Mouse (Mus musculus): ENCODE measurements around the gene Cptp. TPM values are rescaled to one million over a fixed set of nuclear protein-coding genes. Genes with fewer than 3 reads are reported as not detected.

The Cptp gene
- polyA plus RNA-seq, 1 experiment = 1.5 TPM

DNA sequence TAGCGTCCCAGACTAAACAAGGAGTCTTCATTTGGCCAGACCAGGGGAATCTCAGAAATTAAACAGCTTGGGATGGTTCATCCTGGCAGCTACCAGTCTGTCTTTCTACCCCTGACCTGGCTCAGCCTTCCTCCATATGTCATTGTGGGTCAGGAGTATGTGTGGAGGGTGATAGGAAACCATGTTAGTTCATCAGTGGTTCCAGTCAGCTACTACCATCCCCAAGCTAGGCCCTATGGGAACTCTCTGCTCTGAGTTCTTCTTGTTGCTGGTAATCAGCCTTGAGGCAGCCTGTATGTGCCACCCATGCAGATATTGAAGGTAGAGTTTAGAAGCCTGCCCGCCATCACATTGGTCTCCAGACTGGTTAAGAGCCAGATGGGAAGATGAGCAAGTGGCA is 29.1 kb upstream of the Cptp start:
- Histone ChIP-seq H3K27me3 (replicated peaks) (no peaks in the 10 kb centered on the region), H3K9me3 (no peaks in the 10 kb centered on the region), H3K4me3 (replicated peaks) (no peak overlapping the region), H3K4me1 (peaks cover 51% of the 10 kb centered on the region), H3K36me3 (replicated peaks; ENCODE audit: low read length) (peaks cover 73% of the 10 kb centered on the region)
- no peak for TF ChIP-seq FLI1 (IDR thresholded peaks at IDR 0.05; ENCODE audit: low read length)
- TF ChIP-seq GATA1 (IDR thresholded peaks at IDR 0.05; ENCODE audit: borderline replicate concordance, low read length) = no peak

DNA sequence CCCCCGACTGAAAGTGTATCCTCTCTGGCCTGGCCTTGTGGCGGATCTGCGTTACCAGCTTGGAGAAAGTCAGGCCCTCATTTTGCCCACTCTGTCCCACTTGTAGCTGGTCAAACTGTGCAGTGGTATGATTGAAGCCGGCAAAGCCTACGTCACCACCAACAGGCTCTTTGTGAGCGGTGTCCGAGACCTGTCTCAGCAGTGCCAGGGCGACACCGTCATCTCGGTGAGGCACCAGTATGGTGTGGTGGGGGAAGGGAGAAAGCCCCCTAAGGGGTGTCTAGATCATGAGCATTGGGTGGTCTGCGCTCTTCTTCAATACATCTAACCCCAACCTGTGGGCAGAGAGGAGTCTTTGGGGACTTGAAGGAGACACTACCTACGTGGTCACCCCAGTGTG is 27.2 kb upstream of the Cptp start:
- peaks cover 55% of the 10 kb centered on the region for H3K36me3 ChIP-seq (replicated peaks; ENCODE audit: low read length)
- H3K9me3 ChIP-seq = no peaks in the 10 kb centered on the region
- no peak for TF ChIP-seq GATA1 (IDR thresholded peaks at IDR 0.05; ENCODE audit: borderline replicate concordance, low read length)
- no peak for TF ChIP-seq FLI1 (IDR thresholded peaks at IDR 0.05; ENCODE audit: low read length)
- H3K4me1 ChIP-seq = peaks cover 56% of the 10 kb centered on the region
- H3K4me3 ChIP-seq (replicated peaks) = no peak overlapping the region
- H3K27me3 ChIP-seq (replicated peaks) = no peaks in the 10 kb centered on the region

DNA sequence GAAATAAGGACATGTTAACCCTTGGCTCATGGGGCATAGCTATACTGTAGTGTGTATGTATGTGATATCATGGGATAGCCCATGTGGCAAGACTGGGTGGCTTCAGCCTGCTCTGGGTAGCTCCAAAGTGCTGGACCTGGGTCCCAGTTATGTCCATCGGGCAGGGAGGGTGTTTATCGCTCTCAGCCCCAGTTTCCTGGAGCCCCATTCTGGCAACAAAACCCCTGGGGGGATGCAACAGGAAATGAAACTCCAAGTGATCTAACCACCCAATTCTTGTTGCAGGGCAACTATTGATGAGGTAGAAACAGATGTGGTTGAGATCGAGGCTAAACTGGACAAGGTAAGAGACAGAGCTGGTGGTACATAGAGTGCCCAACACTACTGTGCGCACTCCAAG is 26.6 kb upstream of the Cptp start:
- no peaks in the 10 kb centered on the region for H3K9me3 ChIP-seq
- TF ChIP-seq FLI1 (IDR thresholded peaks at IDR 0.05; ENCODE audit: low read length) (no peak), GATA1 (IDR thresholded peaks at IDR 0.05; ENCODE audit: borderline replicate concordance, low read length) (no peak)
- H3K4me3 ChIP-seq (replicated peaks) = peak overlapping the region; percentile 68
- H3K4me1 ChIP-seq = peaks cover 55% of the 10 kb centered on the region
- H3K27me3 ChIP-seq (replicated peaks) = no peaks in the 10 kb centered on the region
- peaks cover 48% of the 10 kb centered on the region for H3K36me3 ChIP-seq (replicated peaks; ENCODE audit: low read length)

- H3K4me1 ChIP-seq = peaks cover 58% of the 10 kb centered on the region
- H3K4me3 ChIP-seq (replicated peaks) = peak overlapping the region; percentile 100
- peaks cover 47% of the 10 kb centered on the region for H3K36me3 ChIP-seq (replicated peaks; ENCODE audit: low read length)
- no peak for TF ChIP-seq GATA1 (IDR thresholded peaks at IDR 0.05; ENCODE audit: borderline replicate concordance, low read length)
- TF ChIP-seq FLI1 (IDR thresholded peaks at IDR 0.05; ENCODE audit: low read length) = no peak
- H3K9me3 ChIP-seq = no peaks in the 10 kb centered on the region
- H3K27me3 ChIP-seq (replicated peaks) = no peaks in the 10 kb centered on the region
Measured at GRCm38 (mm10) chr4:155895216-155895615, 26.0 kb upstream of the Cptp start.

DNA sequence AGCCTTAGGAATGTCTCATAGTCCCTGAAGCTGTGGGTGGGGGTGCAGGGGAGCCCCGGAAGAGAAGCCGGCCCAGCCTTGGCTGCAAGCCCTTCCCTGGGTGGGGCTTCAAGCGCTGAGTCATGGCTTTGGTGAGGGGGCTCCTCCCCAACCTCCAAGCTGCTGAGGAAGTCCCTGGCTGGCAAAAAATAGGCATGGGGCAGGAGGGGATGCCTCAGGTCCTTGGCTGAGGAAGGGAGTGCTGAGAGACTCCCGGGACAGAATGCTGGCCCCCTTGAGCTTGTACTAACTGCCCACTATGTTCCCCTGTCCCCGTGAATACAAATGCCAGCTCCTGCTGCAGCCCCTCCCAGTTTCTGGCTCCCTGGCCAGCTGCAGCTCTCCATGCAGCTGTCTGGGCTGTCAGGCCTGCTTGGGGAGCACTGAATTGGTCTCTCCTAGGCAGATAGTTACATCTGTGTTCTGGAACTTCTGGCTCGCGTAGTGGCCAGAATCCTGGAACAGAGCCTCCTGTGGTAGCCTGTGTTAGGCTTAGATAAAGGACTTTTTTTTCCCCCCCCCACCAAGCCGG is 25.2 kb upstream of the Cptp start:
- TF ChIP-seq FLI1 (IDR thresholded peaks at IDR 0.05; ENCODE audit: low read length) = no peak
- no peak for TF ChIP-seq GATA1 (IDR thresholded peaks at IDR 0.05; ENCODE audit: borderline replicate concordance, low read length)
- H3K27me3 ChIP-seq (replicated peaks) = no peaks in the 10 kb centered on the region
- peaks cover 47% of the 10 kb centered on the region for H3K36me3 ChIP-seq (replicated peaks; ENCODE audit: low read length)
- H3K9me3 ChIP-seq = no peaks in the 10 kb centered on the region
- peak overlapping the region; percentile 100 for H3K4me3 ChIP-seq (replicated peaks)
- H3K4me1 ChIP-seq = peaks cover 64% of the 10 kb centered on the region

DNA sequence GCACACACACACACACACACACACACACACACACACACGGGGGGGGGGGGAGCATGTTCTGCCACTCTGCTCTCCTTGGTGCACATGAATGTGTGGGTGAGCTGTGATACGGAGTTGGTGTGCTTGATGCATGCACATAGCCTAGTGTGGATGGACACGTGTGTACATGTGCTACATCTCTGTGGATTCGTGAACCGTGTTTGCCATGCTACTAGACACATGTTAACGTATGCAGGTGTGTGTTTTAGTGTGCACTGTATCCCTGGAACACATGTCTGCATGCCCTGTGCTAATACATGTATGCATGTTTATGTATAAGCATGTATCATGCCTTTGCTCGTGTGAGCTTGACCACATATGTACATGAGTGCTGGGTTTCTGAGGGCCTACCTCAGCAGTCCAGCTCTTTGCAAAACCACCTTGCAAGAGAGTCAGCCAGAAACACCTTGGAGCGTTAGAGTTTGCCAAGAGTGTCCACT is 24.0 kb upstream of the Cptp start:
- Histone ChIP-seq H3K4me1 (peaks cover 66% of the 10 kb centered on the region), H3K36me3 (replicated peaks; ENCODE audit: low read length) (peaks cover 47% of the 10 kb centered on the region), H3K4me3 (replicated peaks) (peak overlapping the region; percentile 100)

DNA sequence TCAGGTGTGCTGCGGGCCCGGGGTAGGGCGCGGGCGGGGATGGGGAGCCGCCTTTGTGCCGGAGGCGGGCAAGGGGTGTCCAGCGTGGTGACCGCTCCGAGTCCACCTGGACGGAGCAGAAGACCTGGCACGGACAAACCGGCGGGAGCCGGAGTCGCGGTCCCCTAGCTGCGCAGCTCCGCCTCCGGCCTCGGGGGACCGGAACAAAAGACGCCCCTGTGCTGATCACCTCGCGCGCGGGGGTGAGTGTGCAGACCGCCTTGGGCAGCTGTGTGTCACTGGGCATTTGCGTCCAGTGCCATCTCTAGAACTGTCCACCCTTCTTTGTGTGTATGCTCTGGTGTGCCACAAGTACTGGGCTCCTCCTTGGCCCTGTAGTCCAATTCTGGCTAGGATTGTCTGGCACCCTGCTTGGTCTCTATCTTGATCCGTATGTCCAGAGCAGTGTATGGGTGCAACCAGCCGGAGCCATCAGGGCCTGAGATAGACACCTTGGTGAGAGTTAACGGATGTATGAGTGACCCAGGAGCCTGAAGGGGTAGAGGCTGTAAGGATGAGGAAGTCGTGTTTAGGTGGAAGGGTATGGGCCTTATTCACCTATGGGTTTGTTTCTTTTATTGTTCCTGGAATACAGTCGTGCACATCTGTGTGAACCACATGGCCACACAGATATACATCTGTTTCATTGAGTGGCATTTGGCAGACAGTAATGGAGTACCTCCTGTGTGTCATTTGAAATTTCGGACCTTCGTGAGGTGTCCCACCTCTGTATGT is 23.4 kb upstream of the Cptp start:
- Histone ChIP-seq H3K4me3 (replicated peaks) (peak overlapping the region; percentile 100), H3K4me1 (peaks cover 69% of the 10 kb centered on the region), H3K36me3 (replicated peaks; ENCODE audit: low read length) (peaks cover 50% of the 10 kb centered on the region), H3K9me3 (no peaks in the 10 kb centered on the region), H3K27me3 (replicated peaks) (no peaks in the 10 kb centered on the region)
- TF ChIP-seq FLI1 (IDR thresholded peaks at IDR 0.05; ENCODE audit: low read length) (no peak), GATA1 (IDR thresholded peaks at IDR 0.05; ENCODE audit: borderline replicate concordance, low read length) (no peak)

More for the DNA sequence above, 24.0 kb upstream of the Cptp start:
- H3K27me3 ChIP-seq (replicated peaks) = no peaks in the 10 kb centered on the region
- no peaks in the 10 kb centered on the region for H3K9me3 ChIP-seq
- TF ChIP-seq FLI1 (IDR thresholded peaks at IDR 0.05; ENCODE audit: low read length) = no peak
- no peak for TF ChIP-seq GATA1 (IDR thresholded peaks at IDR 0.05; ENCODE audit: borderline replicate concordance, low read length)

DNA sequence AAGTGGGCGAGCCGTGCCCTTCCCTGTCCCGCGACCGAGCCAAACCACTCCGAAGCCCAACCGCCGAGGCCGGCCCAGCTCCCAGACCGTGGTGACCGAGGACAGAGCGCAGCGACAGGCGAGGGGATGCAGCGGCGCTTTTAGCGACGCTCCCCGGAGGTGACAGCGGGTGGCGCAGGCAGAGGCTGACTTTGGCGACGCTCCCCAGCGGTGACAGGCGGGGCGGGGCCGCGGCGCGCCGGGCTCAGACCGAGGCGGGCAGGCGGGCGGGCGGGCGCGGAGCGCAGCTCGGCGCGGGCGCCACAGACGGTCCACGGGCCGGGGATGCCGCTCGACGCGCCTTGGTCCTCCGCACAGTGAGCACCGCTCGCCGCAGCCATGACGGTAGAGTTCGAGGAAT is 22.8 kb upstream of the Cptp start:
- TF ChIP-seq FLI1 (IDR thresholded peaks at IDR 0.05; ENCODE audit: low read length) (no peak), GATA1 (IDR thresholded peaks at IDR 0.05; ENCODE audit: borderline replicate concordance, low read length) (no peak)
- Histone ChIP-seq H3K9me3 (no peaks in the 10 kb centered on the region), H3K27me3 (replicated peaks) (no peaks in the 10 kb centered on the region), H3K4me1 (peaks cover 69% of the 10 kb centered on the region), H3K4me3 (replicated peaks) (peak overlapping the region; percentile 100), H3K36me3 (replicated peaks; ENCODE audit: low read length) (peaks cover 54% of the 10 kb centered on the region)

- H3K9me3 ChIP-seq = no peaks in the 10 kb centered on the region
- no peak for TF ChIP-seq FLI1 (IDR thresholded peaks at IDR 0.05; ENCODE audit: low read length)
- TF ChIP-seq GATA1 (IDR thresholded peaks at IDR 0.05; ENCODE audit: borderline replicate concordance, low read length) = no peak
- H3K4me1 ChIP-seq = peaks cover 65% of the 10 kb centered on the region
- H3K36me3 ChIP-seq (replicated peaks; ENCODE audit: low read length) = peaks cover 54% of the 10 kb centered on the region
- H3K4me3 ChIP-seq (replicated peaks) = peak within 1 kb of the TSS; percentile 100
- H3K27me3 ChIP-seq (replicated peaks) = no peaks in the 10 kb centered on the region
Measured at GRCm38 (mm10) chr4:155891551-155892001, 22.3 kb upstream of the Cptp start, which contains the start of the genes Pusl1 and Acap3. Gene Pusl1 (minus strand): TSS chr4:155891781. Gene Acap3 (plus strand): TSS chr4:155891822.

- H3K4me1 ChIP-seq = peaks cover 60% of the 10 kb centered on the region
- TF ChIP-seq FLI1 (IDR thresholded peaks at IDR 0.05; ENCODE audit: low read length) (no peak), GATA1 (IDR thresholded peaks at IDR 0.05; ENCODE audit: borderline replicate concordance, low read length) (no peak)
- H3K36me3 ChIP-seq (replicated peaks; ENCODE audit: low read length) = peaks cover 54% of the 10 kb centered on the region
- no peaks in the 10 kb centered on the region for H3K9me3 ChIP-seq
- H3K27me3 ChIP-seq (replicated peaks) = no peaks in the 10 kb centered on the region
- H3K4me3 ChIP-seq (replicated peaks) = peak overlapping the region; percentile 100
Measured at GRCm38 (mm10) chr4:155891011-155891471, 21.8 kb upstream of the Cptp start.
